In the genomic region with DNA sequence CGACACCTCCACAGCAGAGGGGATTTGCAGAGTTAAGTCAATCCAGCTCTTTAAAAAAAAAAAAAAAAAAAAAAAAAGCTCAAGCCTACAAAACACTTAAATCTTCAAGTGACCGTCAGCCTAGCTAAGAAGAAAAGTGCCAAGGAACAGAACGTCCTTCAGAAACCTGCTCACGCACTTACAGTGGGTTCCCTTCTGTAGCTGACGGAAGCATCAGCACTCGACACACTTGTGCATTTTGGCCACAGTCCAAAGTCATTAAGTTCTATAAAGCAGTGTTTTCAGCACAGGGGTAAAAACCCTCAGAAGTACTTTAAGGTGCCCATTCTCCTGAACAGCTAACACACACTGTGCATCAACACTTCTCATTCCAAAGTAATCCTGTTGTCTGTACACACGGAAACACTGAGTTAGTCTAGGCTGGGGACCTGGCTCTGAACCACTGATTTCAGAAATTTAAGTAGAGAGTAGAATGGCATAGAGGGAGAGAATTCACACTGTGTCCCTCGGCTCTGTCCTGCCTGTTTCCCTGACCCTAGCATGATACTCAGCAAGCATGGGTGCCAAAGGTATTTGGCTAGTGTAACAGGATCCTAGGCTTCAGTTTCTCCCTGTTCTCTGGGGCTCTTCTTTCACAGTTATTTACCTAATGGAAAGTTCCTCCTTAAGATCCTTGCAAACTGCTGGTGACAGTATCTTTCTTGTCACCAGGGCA, we compare ENCODE assay signal across 8 mouse cellular contexts.
A peak's percentile ranks its signal among the peaks of the same experiment; 100 is the strongest.
DNase-seq lines count a peak whose midpoint lies in the region; ATAC-seq and TF ChIP-seq lines count a peak whose summit lies in the region.

No protein-coding gene starts in this region.

- peak; percentile 16 to 21 for DNase-seq in cerebellum, postnatal 10 days
- DNase-seq in cerebellum, adult 11 months = no peak
- DNase-seq in midbrain, embryonic 14.5 days = peak; percentile 46
- no peak for DNase-seq in midbrain, embryonic 10.5 days (ENCODE audit: low spot score)
- DNase-seq in kidney, postnatal 0 days (ENCODE audit: low spot score) = peak; percentile 72
- no peak for DNase-seq in layer of hippocampus, postnatal 25 days (ENCODE audit: extremely low spot score in 1 of 2, low spot score in 1 of 2)
- no peak for DNase-seq in right cerebral cortex, postnatal 4 days

- H3K9me3 ChIP-seq in midbrain, embryonic 14.5 days (ENCODE audit: control insufficient read depth, low read length) = no peaks in the 10 kb centered on the region
- no peaks in the 10 kb centered on the region for H3K9me3 ChIP-seq in midbrain, embryonic 10.5 days (replicated peaks)
- H3K9me3 ChIP-seq in kidney, postnatal 0 days (replicated peaks; ENCODE audit: low read length) = no peaks in the 10 kb centered on the region
- H3K9me3 ChIP-seq in neural tube, embryonic 13.5 days = no peaks in the 10 kb centered on the region

- no peak overlapping the region for H3K4me2 ChIP-seq in midbrain, embryonic 14.5 days (ENCODE audit: low read length)
- no peak overlapping the region for H3K4me2 ChIP-seq in kidney, postnatal 0 days (ENCODE audit: low read length)
- H3K4me2 ChIP-seq in neural tube, embryonic 13.5 days = no peak overlapping the region

- 52% methylated on average over 8 of the region's 8 CpGs for WGBS in midbrain, embryonic 14.5 days
- 72% methylated on average over 8 of the region's 8 CpGs for WGBS in midbrain, embryonic 10.5 days
- 16% methylated on average over 8 of the region's 8 CpGs for WGBS in kidney, postnatal 0 days
- 35% methylated on average over 8 of the region's 8 CpGs for WGBS in neural tube, embryonic 13.5 days

- no peak for ATAC-seq in midbrain, embryonic 14.5 days (ENCODE audit: low FRiP score, low TSS enrichment)
- 0 out of 2 replicates have a peak, but pooled peaks have one; percentile 22 for ATAC-seq in kidney, postnatal 0 days (replicated peaks; ENCODE audit: low FRiP score, low read depth)
- peak; percentile 58 for ATAC-seq in neural tube, embryonic 13.5 days (ENCODE audit: low read depth)

- no peak overlapping the region for H3K27ac ChIP-seq in midbrain, embryonic 14.5 days (replicated peaks; ENCODE audit: low read depth, low read length)
- no peak overlapping the region for H3K27ac ChIP-seq in midbrain, embryonic 10.5 days (replicated peaks)
- H3K27ac ChIP-seq in kidney, postnatal 0 days = peak overlapping the region; percentile 82
- peak overlapping the region; percentile 52 for H3K27ac ChIP-seq in neural tube, embryonic 13.5 days (replicated peaks)

- no peak overlapping the region for H3K4me3 ChIP-seq in midbrain, embryonic 14.5 days (replicated peaks; ENCODE audit: low read depth, low read length)
- no peak overlapping the region for H3K4me3 ChIP-seq in midbrain, embryonic 10.5 days
- H3K4me3 ChIP-seq in kidney, postnatal 0 days (replicated peaks; ENCODE audit: low read depth, low read length) = no peak overlapping the region
- H3K4me3 ChIP-seq in neural tube, embryonic 13.5 days = no peak overlapping the region

- no peak overlapping the region for H3K9ac ChIP-seq in midbrain, embryonic 14.5 days (replicated peaks; ENCODE audit: low read length)
- H3K9ac ChIP-seq in kidney, postnatal 0 days (ENCODE audit: low read depth, low read length) = no peak overlapping the region
- H3K9ac ChIP-seq in neural tube, embryonic 13.5 days = no peak overlapping the region

- no peak for TF ChIP-seq CTCF in kidney, postnatal 0 days (IDR thresholded peaks at IDR 0.05; ENCODE audit: low read depth)

- H3K27me3 ChIP-seq in midbrain, embryonic 14.5 days (ENCODE audit: control insufficient read depth, insufficient read depth, low read length) = no peaks in the 10 kb centered on the region
- no peaks in the 10 kb centered on the region for H3K27me3 ChIP-seq in midbrain, embryonic 10.5 days (ENCODE audit: low read depth, poor library complexity, severe bottlenecking)
- no peaks in the 10 kb centered on the region for H3K27me3 ChIP-seq in kidney, postnatal 0 days (ENCODE audit: insufficient read depth, low read length)
- H3K27me3 ChIP-seq in neural tube, embryonic 13.5 days = no peaks in the 10 kb centered on the region

- H3K4me1 ChIP-seq in midbrain, embryonic 14.5 days (ENCODE audit: control insufficient read depth, insufficient read depth, low read length) = 0 out of 2 replicates have a peak, but pooled peaks cover 2% of the 10 kb centered on the region
- H3K4me1 ChIP-seq in midbrain, embryonic 10.5 days = no peaks in the 10 kb centered on the region
- peaks cover 38% of the 10 kb centered on the region for H3K4me1 ChIP-seq in kidney, postnatal 0 days (replicated peaks; ENCODE audit: insufficient read depth, low read length)
- peaks cover 37% of the 10 kb centered on the region for H3K4me1 ChIP-seq in neural tube, embryonic 13.5 days (replicated peaks)

- H3K36me3 ChIP-seq in midbrain, embryonic 14.5 days (ENCODE audit: control insufficient read depth, insufficient read depth, low read length) = peaks cover 6% of the 10 kb centered on the region
- H3K36me3 ChIP-seq in midbrain, embryonic 10.5 days = 0 out of 2 replicates have a peak, but pooled peaks cover 2% of the 10 kb centered on the region
- peaks cover 8% of the 10 kb centered on the region; the same call in 1 of the 2 replicates for H3K36me3 ChIP-seq in kidney, postnatal 0 days (ENCODE audit: insufficient read depth, low read length)
- H3K36me3 ChIP-seq in neural tube, embryonic 13.5 days = peaks cover 9% of the 10 kb centered on the region

Comparison
In these comparisons a context has a peak if more than half of its experiments do, and no peak if none do; other contexts are left out.
1. DNase-seq: peak in cerebellum, postnatal 10 days (2 of 2), midbrain, embryonic 14.5 days (single experiment) and kidney, postnatal 0 days (single experiment); none in cerebellum, adult 11 months (single experiment), midbrain, embryonic 10.5 days (single experiment), layer of hippocampus, postnatal 25 days (0 of 2) and right cerebral cortex, postnatal 4 days (single experiment).
2. H3K27ac ChIP-seq: peak in kidney, postnatal 0 days (single experiment) and neural tube, embryonic 13.5 days (single experiment); none in midbrain, embryonic 14.5 days (single experiment) and midbrain, embryonic 10.5 days (single experiment).